Mouse (Mus musculus) layer of hippocampus, adult 2 months (tissue): ENCODE results near the gene Tal1. TPM values are rescaled to one million over a fixed set of nuclear protein-coding genes. Genes with fewer than 3 reads are reported as not detected.
A peak's percentile ranks its signal among the peaks of the same experiment; 100 is the strongest.

Source experiments
- DNase-seq, 2 experiments: peaks; one replicate each; pipeline ENCODE4 v3.0.0; 2022; ENCODE audit warnings: low spot score in 2 of 2
- H3K27ac ChIP-seq: fragments of 200-600 bp; 2 replicates; pipeline ENCODE4 v1.8.1; 2022
- H3K4me3 ChIP-seq: fragments of 200-600 bp; 2 replicates; pipeline ENCODE4 v1.8.1; 2022; ENCODE audit warnings: mild to moderate bottlenecking
- CTCF ChIP-seq: fragments of 200-600 bp; conservative IDR thresholded peaks from 2 replicates; pipeline ENCODE4 v1.8.1; 2022; ENCODE audit warnings: antibody characterized with exemption, mild to moderate bottlenecking, moderate library complexity
- long read RNA-seq, 2 experiments: library from polyadenylated mRNA; stranded (forward); transcript quantifications; one replicate each; pipeline ENCODE4 v2.0.0; 2021; ENCODE audit warnings: borderline mapping rate in 2 of 2
- total RNA-seq, 2 experiments: library from RNA; stranded (reverse); gene quantifications; 2 replicates each; pipeline ENCODE4 v1.2.3; 2021

Gene Tal1
- total RNA-seq = 1 to 10 TPM in 1 of 2 experiments, under 1 TPM in 1; 0.86 to 1.0 TPM
- long read RNA-seq, experiment 1, partial matches to known transcripts = 1 of 3 reads
- long read RNA-seq, experiment 1, other reads (novel, unspliced or antisense) = 1 of 3 reads
- long read RNA-seq, experiment 2, partial matches to known transcripts = 0 of 1 reads
- long read RNA-seq, experiment 2, other reads (novel, unspliced or antisense) = 0 of 1 reads

- TF ChIP-seq CTCF = no peak
- no peak for DNase-seq
- H3K4me3 ChIP-seq = peak within 1 kb of the TSS; percentile 46
- H3K27ac ChIP-seq = peak within 1 kb of the TSS; percentile 81
Observed at GRCm38 (mm10) chr4:115056371-115056920, at the start of gene Tal1. Tal1 (plus strand) TSS chr4:115056426.

DNA sequence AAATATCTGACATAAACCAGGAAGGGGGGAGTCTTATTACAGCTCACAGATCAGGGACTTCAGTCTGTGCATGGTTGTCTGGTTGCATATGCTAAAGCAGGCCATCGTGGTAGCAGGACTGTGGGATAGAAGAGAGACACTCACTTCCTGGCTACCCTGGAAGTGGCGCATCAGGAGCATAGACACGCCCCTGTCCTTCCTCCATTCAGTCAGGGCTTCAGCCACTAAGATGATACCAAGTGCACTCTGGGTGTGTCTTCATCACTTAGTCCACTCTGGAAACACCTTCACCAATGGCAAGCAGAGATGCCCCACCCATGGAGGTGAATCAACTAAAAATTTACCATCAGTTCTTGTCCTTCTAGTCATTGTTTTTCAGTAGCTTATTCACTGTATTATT, 42.0 kb upstream of the Tal1 start:
- DNase-seq = no peak
- no peak for TF ChIP-seq CTCF
- no peak overlapping the region for H3K27ac ChIP-seq

DNA sequence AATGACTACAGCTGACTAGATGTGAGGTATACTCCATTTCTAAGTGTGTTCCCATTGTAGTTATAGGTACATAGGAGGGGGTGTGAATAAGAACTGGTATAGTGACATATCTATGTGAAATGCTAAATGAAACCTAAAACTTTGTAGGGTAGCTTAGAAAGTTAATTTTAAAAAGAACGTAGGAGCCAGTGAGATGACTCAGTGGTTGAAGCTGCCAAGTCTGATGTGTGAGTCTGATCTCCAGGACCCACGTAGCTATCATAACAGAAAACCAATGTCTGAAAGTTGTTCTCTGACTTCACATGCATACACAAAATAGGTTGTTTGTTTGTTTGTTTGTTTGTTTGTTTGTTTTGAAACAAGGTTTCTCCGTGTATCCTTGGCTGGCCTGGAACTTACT, 36.2 kb upstream of the Tal1 start:
- DNase-seq = no peak
- H3K27ac ChIP-seq = no peak overlapping the region

More for the DNA sequence above, 42.0 kb upstream of the Tal1 start:
- H3K4me3 ChIP-seq = no peak overlapping the region

DNA sequence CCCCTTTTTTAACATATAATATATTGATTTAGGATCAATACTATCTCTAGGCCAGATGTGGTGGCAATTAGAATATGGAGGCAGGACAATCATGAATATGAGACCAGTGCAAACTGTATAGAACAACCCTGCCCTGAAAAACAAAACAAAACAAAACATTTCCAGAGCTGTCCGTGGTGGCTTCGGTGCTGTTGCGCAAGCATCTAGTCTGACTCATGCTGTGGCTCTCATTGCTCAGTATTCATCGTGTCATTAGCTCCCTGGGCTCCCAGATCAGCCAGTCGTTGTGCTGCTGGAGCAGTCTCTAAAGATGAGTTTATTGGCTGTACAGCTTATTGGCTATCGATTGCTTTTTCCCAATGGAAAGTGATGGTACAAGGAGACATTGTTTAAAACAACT, 21.2 kb upstream of the Tal1 start:
- Histone ChIP-seq H3K4me3 (no peak overlapping the region), H3K27ac (no peak overlapping the region)
- TF ChIP-seq CTCF = no peak
- no peak for DNase-seq

More for the DNA sequence above, 36.2 kb upstream of the Tal1 start:
- no peak overlapping the region for H3K4me3 ChIP-seq
- TF ChIP-seq CTCF = no peak

DNA sequence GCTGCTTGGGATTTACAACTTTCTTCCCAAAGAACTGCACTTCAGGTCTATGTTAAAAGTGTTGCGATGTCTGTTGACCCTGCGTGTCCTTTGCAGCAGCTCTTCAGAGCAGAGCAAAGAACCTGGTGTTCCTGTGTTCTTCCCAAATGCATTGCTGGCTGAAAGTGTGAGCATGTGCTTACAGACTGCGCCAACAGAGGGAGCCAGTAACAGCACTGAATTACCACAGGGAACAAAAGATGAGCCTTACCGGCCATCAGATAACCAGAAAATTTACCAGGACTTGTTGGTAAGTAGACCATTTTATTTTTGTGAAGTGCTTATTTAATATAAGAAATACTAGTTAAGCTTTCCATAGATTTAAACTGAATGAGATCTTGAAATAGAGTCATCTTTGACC, 18.0 kb upstream of the Tal1 start:
- H3K27ac ChIP-seq = no peak overlapping the region
- TF ChIP-seq CTCF = peak; percentile 90
- H3K4me3 ChIP-seq = no peak overlapping the region
- DNase-seq = peak in 1 of 2 experiments; percentile 49

DNA sequence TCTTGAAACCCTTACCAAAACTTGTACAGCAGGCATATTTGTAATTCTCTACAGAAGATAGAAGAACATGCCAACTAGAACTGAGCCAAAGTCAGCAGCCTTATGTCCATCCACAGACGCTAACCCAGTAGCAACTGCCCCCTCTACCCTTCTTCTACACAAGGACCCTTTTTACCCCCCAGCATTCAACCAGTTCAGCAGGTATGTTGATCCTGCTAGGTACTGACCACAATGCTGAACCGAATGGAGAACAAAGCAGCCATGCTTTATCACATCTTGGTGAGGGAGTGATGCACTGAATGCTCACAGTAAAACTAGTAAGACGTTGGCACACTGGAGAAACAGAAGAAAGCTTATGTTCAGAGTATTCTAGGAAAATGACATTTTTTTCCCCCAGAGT, 10.6 kb upstream of the Tal1 start:
- Histone ChIP-seq H3K27ac (no peak overlapping the region), H3K4me3 (no peak overlapping the region)
- no peak for TF ChIP-seq CTCF
- DNase-seq = no peak

DNA sequence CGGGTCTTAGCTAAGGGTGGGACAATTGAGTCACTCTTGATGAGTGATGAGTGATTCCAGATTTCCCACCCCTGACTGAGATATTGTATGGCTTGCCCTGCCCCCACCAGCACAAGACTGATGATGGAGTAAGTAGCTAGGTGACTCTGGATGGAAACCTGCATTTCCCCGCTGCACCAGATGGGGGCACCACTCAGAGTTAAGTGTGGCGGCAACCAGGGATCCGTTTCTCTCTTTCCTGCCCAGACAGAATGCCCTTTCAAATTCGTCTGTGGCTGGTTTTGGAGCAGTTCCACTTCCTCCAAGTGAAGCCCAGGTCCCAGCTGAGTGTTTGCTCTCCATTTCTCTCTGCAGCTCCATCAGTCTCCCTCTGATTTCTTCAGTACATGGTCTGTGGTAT, 8.5 kb upstream of the Tal1 start:
- DNase-seq = peak in 1 of 2 experiments; percentile 34
- TF ChIP-seq CTCF = peak; percentile 75
- no peak overlapping the region for H3K4me3 ChIP-seq
- no peak overlapping the region for H3K27ac ChIP-seq

DNA sequence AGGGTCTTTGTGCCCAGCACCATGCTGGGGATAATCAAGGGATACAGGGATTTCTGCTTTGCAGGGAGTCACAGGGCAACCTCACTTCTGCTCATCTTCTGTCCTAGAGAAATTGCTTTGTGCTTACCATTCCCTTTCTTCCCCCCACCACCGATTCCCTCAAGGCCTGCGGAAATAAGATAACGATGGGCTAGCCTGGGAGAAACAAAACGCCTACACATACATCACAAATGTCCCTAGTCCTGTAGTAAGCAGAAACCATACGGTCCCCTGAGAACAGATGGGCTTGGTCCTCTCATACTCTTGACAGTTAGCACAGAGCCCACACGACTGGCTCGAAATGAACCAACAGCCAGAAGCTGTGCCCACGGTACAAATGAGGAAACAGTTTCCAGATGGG, 8.0 kb upstream of the Tal1 start:
- Histone ChIP-seq H3K27ac (no peak overlapping the region), H3K4me3 (no peak overlapping the region)
- DNase-seq = no peak
- TF ChIP-seq CTCF = no peak

- H3K4me3 ChIP-seq = no peak overlapping the region
- no peak for TF ChIP-seq CTCF
- DNase-seq = no peak
- no peak overlapping the region for H3K27ac ChIP-seq
Observed at GRCm38 (mm10) chr4:115051245-115051644, 5.0 kb upstream of the Tal1 start.

GRCm38 (mm10) chr4:115052343-115053005, 3.8 kb upstream of the Tal1 start:
- peak overlapping the region; percentile 64 for H3K27ac ChIP-seq
- TF ChIP-seq CTCF = no peak
- peak overlapping the region; percentile 9; the same call in 1 of the 2 replicates for H3K4me3 ChIP-seq
- no peak for DNase-seq

DNA sequence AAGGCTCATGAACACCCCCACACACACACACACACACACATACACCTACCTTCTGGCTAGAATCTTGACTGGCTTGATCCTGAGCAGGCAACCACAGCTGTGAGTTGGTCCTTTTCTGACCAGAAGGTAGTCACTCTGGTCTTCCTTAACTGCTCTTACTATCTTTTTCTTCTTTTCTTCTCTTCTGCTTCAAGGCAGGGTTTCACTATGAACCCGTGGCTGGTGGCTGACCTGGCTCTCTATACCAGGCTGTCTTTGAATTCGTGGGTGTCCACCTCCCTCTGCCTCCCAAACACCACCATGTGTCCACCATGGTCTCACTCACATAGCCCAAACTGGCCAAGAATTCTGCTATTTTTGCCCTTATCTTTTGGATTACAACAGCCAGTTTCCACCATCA, 1.2 kb upstream of the Tal1 start:
- DNase-seq = no peak
- Histone ChIP-seq H3K4me3 (no peak overlapping the region), H3K27ac (no peak overlapping the region)
- no peak for TF ChIP-seq CTCF

DNA sequence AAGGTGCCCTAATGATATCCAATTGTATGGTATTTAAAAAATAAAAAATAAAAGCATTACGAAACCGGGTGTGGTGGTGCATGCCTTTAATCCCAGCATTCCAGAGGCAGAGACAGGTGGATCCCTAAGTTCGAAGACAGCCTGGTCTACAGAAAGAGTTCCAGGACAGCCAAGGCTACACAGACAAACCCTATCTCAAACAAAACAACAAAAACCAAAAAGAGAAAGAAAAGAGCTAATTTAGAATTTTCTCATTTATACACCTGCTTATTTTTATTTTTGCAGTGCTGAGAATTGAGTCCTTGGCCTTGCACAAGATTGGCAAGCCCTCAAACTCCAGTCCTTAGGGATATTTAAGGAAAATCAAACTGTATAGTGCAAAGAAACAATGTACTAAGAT, 535 bp upstream of the Tal1 start:
- no peak for DNase-seq
- TF ChIP-seq CTCF = no peak
- Histone ChIP-seq H3K4me3 (no peak overlapping the region), H3K27ac (no peak overlapping the region)

DNA sequence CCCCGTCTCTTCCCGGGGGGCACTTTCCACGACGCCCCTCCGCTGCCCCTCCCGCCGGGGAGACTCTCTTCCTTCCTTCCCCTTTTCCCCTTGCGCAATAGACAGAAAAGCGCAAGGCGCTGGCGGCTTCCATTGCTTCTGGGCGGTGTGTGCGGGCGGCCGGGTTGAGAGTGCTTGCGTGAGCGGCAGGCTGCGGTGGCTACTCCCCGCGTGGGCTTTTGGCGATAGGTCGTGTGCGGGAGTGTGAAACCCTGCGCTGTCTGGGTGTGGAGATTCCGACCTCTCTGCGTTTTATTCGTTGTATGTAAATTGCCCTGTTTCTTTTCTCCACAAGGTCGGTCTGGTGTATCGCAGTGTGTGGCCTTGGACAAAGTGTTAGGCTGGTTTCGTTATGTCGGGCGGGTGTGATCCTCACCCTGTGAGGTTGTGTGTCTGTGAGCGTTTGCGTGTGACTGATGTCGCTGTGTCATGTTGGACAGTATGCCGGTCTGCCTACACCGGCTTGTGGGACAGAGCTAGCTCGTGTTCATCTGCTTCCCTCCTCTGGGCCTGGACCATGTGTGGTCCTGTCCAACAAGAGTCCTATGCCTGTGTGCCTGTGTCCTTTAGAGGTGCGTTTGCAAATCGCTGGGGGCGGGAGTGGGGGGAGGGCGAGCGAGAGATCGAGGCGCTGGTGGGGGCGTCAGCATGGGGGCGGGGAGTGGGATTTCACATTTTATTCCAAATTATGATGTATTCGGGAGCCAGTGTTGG, 871 bp downstream of the Tal1 start:
- TF ChIP-seq CTCF = no peak
- no peak for DNase-seq
- Histone ChIP-seq H3K27ac (peak overlapping the region; percentile 81), H3K4me3 (peak overlapping the region; percentile 46)
